Mouse (Mus musculus) lung, postnatal 0 days (tissue): ENCODE data around the gene Ssr4. TPM values are rescaled to one million over a fixed set of nuclear protein-coding genes. Genes with fewer than 3 reads are reported as not detected.
A peak's percentile ranks its signal among the peaks of the same experiment; 100 is the strongest.

Experiments used
- ATAC-seq: fragments of 200-750 bp; cut with Nextera tagmentation; 2 replicates; pipeline ENCODE4 v1.8.0; 2017; ENCODE audit warnings: moderate library complexity
- DNase-seq: peaks from one replicate; pipeline ENCODE4 v3.0.0-alpha.2; 2016; ENCODE audit warnings: low spot score
- H3K27ac ChIP-seq: fragments of 300-500 bp; sonication (generic); 2 replicates; pipeline ENCODE4 v1.5.1; 2014; ENCODE audit warnings: antibody characterized with exemption, mild to moderate bottlenecking, low read length, mixed read lengths
- H3K27me3 ChIP-seq: fragments of 300-500 bp; sonication (generic); replicated peaks from 2 replicates; pipeline ENCODE4 v1.6.1; 2014; ENCODE audit warnings: low read length, mixed read lengths; ENCODE audit not compliant: insufficient read depth
- H3K36me3 ChIP-seq: fragments of 300-500 bp; sonication (generic); 2 replicates; pipeline ENCODE4 v1.6.1; 2014; ENCODE audit warnings: low read length, mixed read lengths; ENCODE audit not compliant: insufficient read depth
- H3K4me1 ChIP-seq: fragments of 300-500 bp; sonication (generic); 2 replicates; pipeline ENCODE4 v1.6.1; 2014; ENCODE audit warnings: antibody characterized with exemption, low read depth, low read length, mixed read lengths; ENCODE audit not compliant: insufficient read depth
- H3K4me2 ChIP-seq: fragments of 300-500 bp; sonication (generic); replicated peaks from 2 replicates; pipeline ENCODE4 v1.6.1; 2014; ENCODE audit warnings: low read depth, mild to moderate bottlenecking, low read length, moderate library complexity, mixed read lengths
- H3K4me3 ChIP-seq: fragments of 300-500 bp; sonication (generic); 2 replicates; pipeline ENCODE4 v1.5.1; 2014; ENCODE audit warnings: low read depth, low read length
- H3K9ac ChIP-seq: fragments of 300-500 bp; sonication (generic); replicated peaks from 2 replicates; pipeline ENCODE4 v1.6.1; 2014; ENCODE audit warnings: low read depth, mild to moderate bottlenecking
- H3K9me3 ChIP-seq: fragments of 300-500 bp; sonication (generic); 2 replicates; pipeline ENCODE4 v1.6.1; 2016; ENCODE audit warnings: low read length, mixed read lengths
- CTCF ChIP-seq: IDR thresholded peaks from 2 replicates; pipeline ENCODE4 v1.5.1; 2016; ENCODE audit warnings: antibody characterized with exemption, mild to moderate bottlenecking
- EP300 ChIP-seq: IDR thresholded peaks from 2 replicates; pipeline ENCODE4 v1.6.1; 2016; ENCODE audit warnings: antibody characterized with exemption, mild to moderate bottlenecking, control low read depth
- WGBS: fragments of 180-500 bp; shearing (Covaris S2); extraction: QIAGEN DNeasy Blood & Tissue Kit; methylation state at CpG from one replicate; pipeline ENCODE4 v1.1.7; 2014; 5-methylcytosine and 5-hydroxymethylcytosine counted together
- polyA plus RNA-seq: library from polyadenylated mRNA; unstranded; fragments of >200 nt; fragmentation: Nextera tagmentation; extraction: Ambion mirVana; gene quantifications from 2 replicates; pipeline ENCODE4 v1.2.1, GENCODE M21; 2015

Ssr4 gene
- polyA plus RNA-seq, 1 experiment from 2014 or later: 286 TPM

GRCm38 (mm10) chrX:73774802-73775483 lies 11.9 kb upstream of the Ssr4 start:
- WGBS: 65% methylated on average over 10 of the region's 10 CpGs
- Histone ChIP-seq H3K4me1 (no peaks in the 10 kb centered on the region), H3K36me3 (0 out of 2 replicates have a peak, but pooled peaks cover 7% of the 10 kb centered on the region), H3K27me3 (no peaks in the 10 kb centered on the region), H3K4me2 (no peak overlapping the region), H3K9ac (no peak overlapping the region), H3K9me3 (no peaks in the 10 kb centered on the region), H3K27ac (no peak overlapping the region), H3K4me3 (no peak overlapping the region)
- DNase-seq (peak; percentile 64), ATAC-seq (peak; percentile 77)
- TF ChIP-seq CTCF: no peak
- no peak for TF ChIP-seq EP300

GRCm38 (mm10) chrX:73782227-73782626 lies 4.6 kb upstream of the Ssr4 start:
- 75% methylated on average over 2 of the region's 3 CpGs for WGBS
- no peak overlapping the region for H3K9ac ChIP-seq

GRCm38 (mm10) chrX:73785666-73786065 lies 1.2 kb upstream of the Ssr4 start:
- no peaks in the 10 kb centered on the region for H3K4me1 ChIP-seq
- H3K4me3 ChIP-seq: peak overlapping the region; percentile 55
- no peaks in the 10 kb centered on the region for H3K27me3 ChIP-seq
- H3K4me2 ChIP-seq: peak overlapping the region; percentile 53
- no peak for ATAC-seq
- H3K9ac ChIP-seq: peak overlapping the region; percentile 50
- no peaks in the 10 kb centered on the region for H3K36me3 ChIP-seq
- H3K27ac ChIP-seq: 0 out of 2 replicates have a peak overlapping the region, but pooled peaks have one; percentile 91
- H3K9me3 ChIP-seq: no peaks in the 10 kb centered on the region
- TF ChIP-seq EP300 (no peak), CTCF (no peak)
- no peak for DNase-seq

More at GRCm38 (mm10) chrX:73782227-73782626, 4.6 kb upstream of the Ssr4 start:
- ATAC-seq (no peak), DNase-seq (no peak)
- TF ChIP-seq CTCF (no peak), EP300 (no peak)
- no peaks in the 10 kb centered on the region for H3K27me3 ChIP-seq
- H3K9me3 ChIP-seq: no peaks in the 10 kb centered on the region
- H3K36me3 ChIP-seq: 0 out of 2 replicates have a peak, but pooled peaks cover 7% of the 10 kb centered on the region
- no peak overlapping the region for H3K4me3 ChIP-seq
- H3K4me2 ChIP-seq: no peak overlapping the region
- no peak overlapping the region for H3K27ac ChIP-seq
- no peaks in the 10 kb centered on the region for H3K4me1 ChIP-seq

GRCm38 (mm10) chrX:73787225-73787558 lies 364 bp downstream of the Ssr4 start:
- H3K9me3 ChIP-seq: no peaks in the 10 kb centered on the region
- ATAC-seq (peak; percentile 20), DNase-seq (no peak)
- no peaks in the 10 kb centered on the region for H3K4me1 ChIP-seq
- 19% methylated on average over 18 of the region's 22 CpGs for WGBS
- H3K4me3 ChIP-seq: peak overlapping the region; percentile 55
- peak overlapping the region; percentile 56 for H3K9ac ChIP-seq
- H3K36me3 ChIP-seq: no peaks in the 10 kb centered on the region
- peak overlapping the region; percentile 61 for H3K4me2 ChIP-seq
- peak overlapping the region; percentile 91 for H3K27ac ChIP-seq
- TF ChIP-seq CTCF: no peak
- TF ChIP-seq EP300: no peak
- H3K27me3 ChIP-seq: no peaks in the 10 kb centered on the region

- H3K4me3 ChIP-seq: no peak overlapping the region
- H3K36me3 ChIP-seq: no peaks in the 10 kb centered on the region
- H3K4me2 ChIP-seq: no peak overlapping the region
- no peaks in the 10 kb centered on the region for H3K4me1 ChIP-seq
- no peak overlapping the region for H3K27ac ChIP-seq
- DNase-seq (no peak), ATAC-seq (no peak)
- TF ChIP-seq EP300 (no peak), CTCF (no peak)
- 82% methylated on average over 1 of the region's 1 CpGs for WGBS
- H3K9ac ChIP-seq: no peak overlapping the region
- no peaks in the 10 kb centered on the region for H3K9me3 ChIP-seq
- H3K27me3 ChIP-seq: no peaks in the 10 kb centered on the region
Measured at GRCm38 (mm10) chrX:73788501-73788900, 1.7 kb downstream of the Ssr4 start.

- no peak overlapping the region for H3K9ac ChIP-seq
- no peak overlapping the region for H3K27ac ChIP-seq
- no peak for TF ChIP-seq EP300
- TF ChIP-seq CTCF: no peak
- no peaks in the 10 kb centered on the region for H3K36me3 ChIP-seq
- H3K4me2 ChIP-seq: no peak overlapping the region
- no peaks in the 10 kb centered on the region for H3K4me1 ChIP-seq
- ATAC-seq (no peak), DNase-seq (no peak)
- H3K4me3 ChIP-seq: no peak overlapping the region
- no peaks in the 10 kb centered on the region for H3K9me3 ChIP-seq
- no peaks in the 10 kb centered on the region for H3K27me3 ChIP-seq
Measured at GRCm38 (mm10) chrX:73793039-73793438, 6.2 kb downstream of the Ssr4 start.
